Mouse (Mus musculus) brown adipose tissue, adult 24 weeks (tissue): Measurements from ENCODE around the gene Iffo2. TPM values are rescaled to one million over a fixed set of nuclear protein-coding genes. Genes with fewer than 3 reads are reported as not detected.

ENCODE experiments used
- H3K27ac ChIP-seq: fragments of 200-500 bp; replicated peaks from 2 replicates; pipeline ENCODE4 v1.5.1; 2012; ENCODE audit warnings: low read depth, mild to moderate bottlenecking, low read length
- H3K4me1 ChIP-seq: fragments of 200-500 bp; 2 replicates; pipeline ENCODE4 v1.6.1; 2012; ENCODE audit warnings: low read length, mixed read lengths; ENCODE audit not compliant: control insufficient read depth, insufficient read depth, insufficient read length
- H3K4me3 ChIP-seq: fragments of 200-500 bp; 2 replicates; pipeline ENCODE4 v1.5.1; 2012; ENCODE audit warnings: low read depth, mild to moderate bottlenecking, low read length, moderate library complexity; ENCODE audit not compliant: insufficient read depth
- polyA plus RNA-seq: library from polyadenylated mRNA; stranded (reverse); fragments of >200 nt; gene quantifications from 2 replicates; pipeline ENCODE4 v1.2.4, GENCODE M21; 2012; ENCODE audit not compliant: missing spikeins, insufficient read depth, insufficient read length

The Iffo2 gene
- polyA plus RNA-seq, 1 experiment, result 8.0 TPM

- H3K4me1 ChIP-seq, result no peaks in the 10 kb centered on the region
- H3K4me3 ChIP-seq, result no peak overlapping the region
- H3K27ac ChIP-seq, result no peak overlapping the region
Measured at GRCm38 (mm10) chr4:139650086-139650743, 119.9 kb downstream of the Iffo2 start.

DNA sequence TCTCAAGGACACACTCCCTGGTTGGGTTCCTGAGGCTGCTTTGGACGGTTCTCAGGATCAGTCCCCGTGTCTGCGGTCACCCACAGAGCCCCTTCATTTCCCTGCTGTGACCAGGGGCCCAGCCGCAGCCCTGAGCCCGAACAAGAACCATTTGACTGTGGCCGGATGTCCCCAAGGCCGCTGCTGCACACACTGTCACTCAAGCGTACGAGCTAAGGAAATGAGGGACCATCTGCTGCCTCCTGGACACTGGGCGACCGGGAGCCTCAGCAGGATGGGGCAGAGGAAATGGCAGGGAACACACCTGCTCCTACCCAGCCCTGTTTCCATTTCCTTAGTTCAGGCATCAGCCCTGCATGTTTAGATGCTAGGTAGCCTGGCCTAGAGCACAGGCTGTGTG is 120.6 kb downstream of the Iffo2 start:
- no peaks in the 10 kb centered on the region for H3K4me1 ChIP-seq
- H3K4me3 ChIP-seq, result no peak overlapping the region
- H3K27ac ChIP-seq, result no peak overlapping the region

DNA sequence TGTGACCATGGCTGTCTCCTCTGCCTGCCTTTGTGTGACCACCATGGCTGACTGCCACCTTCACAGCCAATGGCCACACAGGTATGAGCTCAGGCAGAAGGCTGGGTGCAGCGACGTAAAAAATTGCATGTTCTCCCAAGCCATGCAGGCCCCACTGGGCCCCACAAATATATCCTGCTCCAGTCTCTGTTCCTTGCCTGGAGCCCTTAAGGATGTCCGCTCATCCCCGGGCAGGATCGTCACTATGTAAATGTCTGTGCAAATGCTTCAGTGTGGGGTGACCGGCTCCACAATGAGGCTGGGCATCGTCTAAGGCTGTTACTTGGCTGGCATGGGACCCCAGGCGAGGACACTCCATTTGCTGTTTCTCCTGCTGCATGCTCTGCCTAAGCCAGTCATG is 122.9 kb downstream of the Iffo2 start, which contains the start of gene Tas1r2:
Gene Tas1r2 (plus strand): TSS at position 301 of the 400 bp plus-strand sequence.
- Histone ChIP-seq H3K4me3 (no peak within 1 kb of the TSS), H3K27ac (no peak within 1 kb of the TSS), H3K4me1 (no peaks in the 10 kb centered on the region)

DNA sequence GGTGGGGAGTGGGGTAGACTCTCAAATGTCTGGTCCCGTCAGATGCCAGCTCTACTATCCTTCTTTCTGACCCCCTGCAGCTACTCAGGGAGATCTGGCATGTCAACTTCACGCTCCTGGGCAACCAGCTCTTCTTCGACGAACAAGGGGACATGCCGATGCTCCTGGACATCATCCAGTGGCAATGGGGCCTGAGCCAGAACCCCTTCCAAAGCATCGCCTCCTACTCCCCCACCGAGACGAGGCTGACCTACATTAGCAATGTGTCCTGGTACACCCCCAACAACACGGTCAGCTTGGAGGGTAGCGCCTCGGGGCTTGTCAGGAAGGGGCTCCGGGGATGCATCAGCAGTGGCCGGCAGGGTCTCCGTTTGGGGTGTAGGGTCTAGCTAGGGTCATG is 131.5 kb downstream of the Iffo2 start:
- no peaks in the 10 kb centered on the region for H3K4me1 ChIP-seq
- H3K4me3 ChIP-seq, result no peak overlapping the region
- H3K27ac ChIP-seq, result no peak overlapping the region

DNA sequence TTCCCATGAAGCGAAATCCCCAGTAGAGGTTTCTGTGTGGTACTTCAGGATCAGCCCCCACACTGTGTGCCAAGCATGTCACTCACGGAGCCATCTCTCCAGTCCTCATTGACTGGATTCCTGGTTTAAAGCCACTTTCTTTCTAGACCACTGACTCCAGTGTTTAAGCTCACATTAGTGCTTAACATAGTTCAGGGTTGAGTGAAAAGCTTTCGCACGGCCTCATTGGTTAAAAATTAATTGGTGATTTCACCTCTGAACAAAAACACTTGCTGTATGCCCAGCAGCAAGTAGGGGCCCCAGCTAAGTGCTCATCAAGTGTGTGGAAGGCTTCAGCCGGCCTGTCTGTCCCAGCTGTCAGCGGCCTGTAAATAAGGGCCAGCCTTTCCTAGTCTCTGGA is 137.3 kb downstream of the Iffo2 start:
- H3K27ac ChIP-seq, result no peak overlapping the region
- no peaks in the 10 kb centered on the region for H3K4me1 ChIP-seq
- no peak overlapping the region for H3K4me3 ChIP-seq

- no peak overlapping the region for H3K4me3 ChIP-seq
Measured at GRCm38 (mm10) chr4:139669847-139670246, 139.5 kb downstream of the Iffo2 start.

More at GRCm38 (mm10) chr4:139669847-139670246, 139.5 kb downstream of the Iffo2 start:
- no peaks in the 10 kb centered on the region for H3K4me1 ChIP-seq
- no peak overlapping the region for H3K27ac ChIP-seq

Other genes with a start within 250 kb of the Iffo2 start
- 4.5 TPM in 2 replicates for gene Pqlc2, start 219.8 kb upstream of the Iffo2 start, polyA plus RNA-seq
- gene Akr7a5, start 219.8 kb upstream of the Iffo2 start, polyA plus RNA-seq, result 48.3 and 52.7 TPM in 2 replicates
- gene Mrto4, start 178.0 kb upstream of the Iffo2 start, polyA plus RNA-seq, result 16.7 and 22.2 TPM in 2 replicates
- gene Emc1, start 178.0 kb upstream of the Iffo2 start, polyA plus RNA-seq, result 14.1 and 14.7 TPM in 2 replicates
- gene Ubr4, start 177.9 kb upstream of the Iffo2 start, polyA plus RNA-seq, result 32.5 and 43.2 TPM in 2 replicates
- not detected in 2 replicates for gene Gm21969, start 72.6 kb downstream of the Iffo2 start, polyA plus RNA-seq
- gene Aldh4a1, start 92.3 kb downstream of the Iffo2 start, polyA plus RNA-seq, result 72.9 and 74.8 TPM in 2 replicates
- gene Tas1r2, start 123.0 kb downstream of the Iffo2 start, polyA plus RNA-seq, result not detected in 2 replicates